Mouse (Mus musculus) liver, adult 2 months (tissue): ENCODE measurements at regions not wholly inside any gene's neighbourhood (a gene's known extent, or its start where the extent isn't known, plus 50 kb on each side); places are given as distances from the start of the nearest gene placed in this dataset.

ENCODE experiments used
- CTCF ChIP-seq: fragments of 200-500 bp; IDR thresholded peaks from 2 replicates; pipeline ENCODE4 v1.5.1; 2011; ENCODE audit warnings: low read depth, low read length, control low read depth
- POLR2A ChIP-seq: fragments of 200-500 bp; IDR thresholded peaks from 2 replicates; pipeline ENCODE4 v1.6.1; 2011; ENCODE audit warnings: low read length, control low read depth; ENCODE audit not compliant: insufficient read depth; ENCODE audit errors: extremely low read depth

- TF ChIP-seq CTCF = no peak
- TF ChIP-seq POLR2A = no peak
Measured at GRCm38 (mm10) chr4:142578536-142578935, 339.3 kb upstream of the Kazn start.
